Mouse (Mus musculus) retina, postnatal 1 day (tissue): ENCODE measurements around the gene March10.

Experiments used
- DNase-seq: peaks from one replicate; pipeline ENCODE4 v3.0.0-alpha.2; 2012

The March10 gene

GRCm38 (mm10) chr11:105390290-105390689 is 66.2 kb downstream of the March10 start:
- no peak for DNase-seq

- DNase-seq: no peak
These were observed 67.9 kb downstream of the March10 start for GRCm38 (mm10) chr11:105388636-105389035.

GRCm38 (mm10) chr11:105385266-105385665 is 71.3 kb downstream of the March10 start:
- no peak for DNase-seq

- no peak for DNase-seq
These were observed 80.7 kb downstream of the March10 start for GRCm38 (mm10) chr11:105375821-105376235.

GRCm38 (mm10) chr11:105374526-105375175 is 81.9 kb downstream of the March10 start:
- DNase-seq: no peak

- no peak for DNase-seq
These were observed 82.7 kb downstream of the March10 start for GRCm38 (mm10) chr11:105373881-105374280.

- DNase-seq: no peak
These were observed 84.7 kb downstream of the March10 start for GRCm38 (mm10) chr11:105371818-105372217.

- DNase-seq: no peak
These were observed 86.8 kb downstream of the March10 start for GRCm38 (mm10) chr11:105369526-105370386.

GRCm38 (mm10) chr11:105368833-105369232 is 87.7 kb downstream of the March10 start:
- no peak for DNase-seq

GRCm38 (mm10) chr11:105367163-105367562 is 89.4 kb downstream of the March10 start:
- DNase-seq: no peak

GRCm38 (mm10) chr11:105366051-105366450 is 90.5 kb downstream of the March10 start:
- no peak for DNase-seq

GRCm38 (mm10) chr11:105365611-105366010 is 90.9 kb downstream of the March10 start:
- DNase-seq: no peak

- peak; percentile 38 for DNase-seq
These were observed 92.0 kb downstream of the March10 start for GRCm38 (mm10) chr11:105364386-105365065.

- DNase-seq: peak; percentile 52
These were observed 92.7 kb downstream of the March10 start for GRCm38 (mm10) chr11:105363598-105364385.

GRCm38 (mm10) chr11:105362946-105363597 is 93.5 kb downstream of the March10 start:
- peak; percentile 80 for DNase-seq

- no peak for DNase-seq
These were observed 94.3 kb downstream of the March10 start for GRCm38 (mm10) chr11:105362041-105362765.

- no peak for DNase-seq
These were observed 100.2 kb downstream of the March10 start for GRCm38 (mm10) chr11:105356301-105356700.

GRCm38 (mm10) chr11:105353891-105354280 is 102.6 kb downstream of the March10 start:
- no peak for DNase-seq

- DNase-seq: peak; percentile 24
These were observed 103.3 kb downstream of the March10 start for GRCm38 (mm10) chr11:105352954-105353890.

GRCm38 (mm10) chr11:105352152-105352551 is 104.4 kb downstream of the March10 start:
- DNase-seq: no peak
